Mouse (Mus musculus) testis, adult 2 months (tissue): Measurements from ENCODE around the gene Arid1b. TPM values are rescaled to one million over a fixed set of nuclear protein-coding genes. Genes with fewer than 3 reads are reported as not detected.
"Not testable (repeated sequence)": the region's sequence is repeated elsewhere in the genome, so short reads cannot be mapped to it uniquely, and the experiment has no call there.

ENCODE experiments used
- H3K27ac ChIP-seq: fragments of 200-500 bp; 2 replicates; pipeline ENCODE4 v1.5.1; 2012; ENCODE audit warnings: low read depth, low read length; ENCODE audit not compliant: control insufficient read depth, insufficient read depth
- H3K27me3 ChIP-seq: fragments of 200-500 bp; 2 replicates; pipeline ENCODE4 v1.6.1; 2012; ENCODE audit warnings: mild to moderate bottlenecking, low read length, moderate library complexity; ENCODE audit not compliant: control insufficient read depth, insufficient read depth
- H3K36me3 ChIP-seq: fragments of 200-500 bp; 2 replicates; pipeline ENCODE4 v1.6.1; 2012; ENCODE audit warnings: mild to moderate bottlenecking, low read length; ENCODE audit not compliant: control insufficient read depth, insufficient read depth
- H3K4me1 ChIP-seq: fragments of 200-500 bp; 2 replicates; pipeline ENCODE4 v1.6.1; 2012; ENCODE audit warnings: low read length; ENCODE audit not compliant: control insufficient read depth, insufficient read depth
- H3K4me3 ChIP-seq: fragments of 200-500 bp; 2 replicates; pipeline ENCODE4 v1.5.1; 2012; ENCODE audit warnings: low read depth, mild to moderate bottlenecking, low read length, moderate library complexity, mixed read lengths; ENCODE audit not compliant: control insufficient read depth
- CTCF ChIP-seq: fragments of 200-500 bp; IDR thresholded peaks from 2 replicates; pipeline ENCODE4 v1.5.1; 2012; ENCODE audit warnings: low read depth, mild to moderate bottlenecking, inconsistent platforms, low read length, moderate library complexity; ENCODE audit not compliant: control insufficient read depth, insufficient read depth, insufficient replicate concordance
- POLR2A ChIP-seq: fragments of 200-500 bp; IDR thresholded peaks from 2 replicates; pipeline ENCODE4 v1.6.1; 2012; ENCODE audit warnings: low read depth, mild to moderate bottlenecking, inconsistent platforms, low read length, moderate library complexity; ENCODE audit not compliant: control insufficient read depth
- polyA plus RNA-seq: library from polyadenylated mRNA; depleted of rRNA; stranded (reverse); fragments of >200 nt; gene quantifications from 2 replicates; pipeline ENCODE4 v1.2.3, GENCODE M21; 2012

The Arid1b gene
- polyA plus RNA-seq, 1 experiment: 5.2 TPM

DNA sequence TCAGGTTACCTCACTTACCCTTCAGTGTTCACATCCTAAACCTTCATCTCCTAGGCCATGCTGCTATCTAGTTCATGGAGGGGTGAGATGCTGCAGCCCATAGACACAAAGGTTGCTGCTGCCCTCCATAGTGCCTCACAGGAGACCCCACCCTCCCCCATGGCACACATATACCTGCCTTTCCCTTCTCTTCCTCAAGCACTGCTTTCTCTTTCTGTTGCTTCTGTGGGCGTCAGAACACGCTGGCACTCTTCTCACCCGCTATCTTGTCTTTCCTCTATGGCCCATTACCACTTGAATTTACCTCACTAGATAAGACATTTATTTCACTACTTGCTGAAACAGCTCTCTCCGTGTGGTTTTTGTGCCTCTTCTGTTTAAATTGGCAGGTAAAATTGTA is 113.4 kb downstream of the Arid1b start:
- peaks cover 2% of the 10 kb centered on the region for H3K4me1 ChIP-seq
- no peaks in the 10 kb centered on the region for H3K27me3 ChIP-seq
- H3K4me3 ChIP-seq: no peak overlapping the region
- no peak overlapping the region for H3K27ac ChIP-seq
- H3K36me3 ChIP-seq: no peaks in the 10 kb centered on the region
- no peak for TF ChIP-seq POLR2A
- no peak for TF ChIP-seq CTCF

DNA sequence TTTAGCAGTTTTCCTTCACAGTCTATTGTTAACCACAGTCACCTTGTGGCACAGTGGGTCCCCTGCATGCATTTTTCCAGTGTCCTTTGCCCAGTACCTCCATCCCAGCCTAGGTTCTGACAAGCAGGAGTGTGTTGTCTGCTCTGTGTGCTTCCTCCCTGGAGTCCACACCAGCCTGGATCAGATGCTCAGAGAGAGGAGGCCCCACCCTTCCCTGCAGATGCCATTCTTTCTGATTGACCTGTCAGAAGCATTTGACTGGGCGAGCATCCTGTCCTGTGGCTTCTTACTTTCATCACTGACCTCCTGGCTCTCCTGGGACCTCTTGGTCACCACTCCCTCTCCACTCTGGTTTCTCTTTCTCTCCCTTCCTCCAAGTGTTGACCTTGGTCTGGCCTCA is 113.9 kb downstream of the Arid1b start:
- Histone ChIP-seq H3K4me3 (no peak overlapping the region), H3K27me3 (no peaks in the 10 kb centered on the region), H3K36me3 (no peaks in the 10 kb centered on the region), H3K27ac (no peak overlapping the region), H3K4me1 (peaks cover 2% of the 10 kb centered on the region)
- no peak for TF ChIP-seq POLR2A
- TF ChIP-seq CTCF: no peak

DNA sequence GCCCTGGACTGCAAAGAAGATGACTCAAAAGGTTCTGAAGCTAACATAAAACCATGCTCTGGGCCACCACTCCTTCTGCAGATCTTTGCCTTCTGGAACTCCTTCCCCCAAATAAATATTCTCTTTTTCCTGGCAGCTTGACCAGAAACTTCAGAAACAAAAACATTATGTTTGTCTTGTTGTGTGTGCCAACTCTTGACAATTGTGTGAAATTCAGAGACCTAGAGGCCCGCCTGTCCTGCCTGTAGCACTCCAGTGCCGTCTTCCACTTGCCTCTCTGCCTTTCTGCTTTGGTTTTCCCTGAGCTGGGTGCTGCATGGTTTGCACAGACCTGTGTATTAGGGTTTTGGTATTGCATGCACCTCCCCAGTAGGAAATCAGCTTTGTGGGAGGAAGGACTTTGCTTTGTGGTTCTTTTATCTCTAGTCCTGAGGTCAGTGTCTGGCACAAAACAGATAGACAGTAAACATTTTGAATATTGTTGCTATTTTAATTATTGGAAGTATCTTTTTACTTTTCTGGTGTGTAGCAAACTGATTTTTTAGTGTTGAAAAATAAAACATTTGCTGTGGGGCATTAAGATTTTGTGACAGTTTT is 114.5 kb downstream of the Arid1b start:
- TF ChIP-seq CTCF (no peak), POLR2A (no peak)
- H3K27ac ChIP-seq: no peak overlapping the region
- peaks cover 2% of the 10 kb centered on the region for H3K4me1 ChIP-seq
- H3K4me3 ChIP-seq: no peak overlapping the region
- H3K27me3 ChIP-seq: no peaks in the 10 kb centered on the region
- no peaks in the 10 kb centered on the region for H3K36me3 ChIP-seq

DNA sequence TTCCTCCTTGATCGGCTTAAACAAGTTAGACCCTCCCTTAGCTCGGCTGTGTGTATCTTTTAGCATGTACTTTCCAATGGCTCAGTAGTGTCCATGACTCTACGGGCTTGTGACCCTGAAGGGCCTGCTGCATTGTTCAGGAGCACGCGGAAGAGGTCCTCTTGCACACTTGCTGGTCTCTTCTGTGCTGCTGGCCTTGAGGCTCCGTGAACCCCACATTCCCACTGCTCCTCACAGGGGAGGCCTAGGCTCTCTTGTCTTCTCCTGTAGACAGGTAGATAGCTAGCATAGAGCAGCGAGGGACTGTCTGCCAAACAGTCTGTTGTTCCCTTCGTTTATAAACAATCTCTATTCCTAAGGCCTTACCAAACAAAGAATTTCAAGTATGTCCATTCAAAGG is 115.2 kb downstream of the Arid1b start:
- H3K4me3 ChIP-seq: no peak overlapping the region
- no peak overlapping the region for H3K27ac ChIP-seq
- TF ChIP-seq POLR2A (no peak), CTCF (no peak)
- peaks cover 2% of the 10 kb centered on the region for H3K4me1 ChIP-seq
- no peaks in the 10 kb centered on the region for H3K36me3 ChIP-seq
- no peaks in the 10 kb centered on the region for H3K27me3 ChIP-seq

DNA sequence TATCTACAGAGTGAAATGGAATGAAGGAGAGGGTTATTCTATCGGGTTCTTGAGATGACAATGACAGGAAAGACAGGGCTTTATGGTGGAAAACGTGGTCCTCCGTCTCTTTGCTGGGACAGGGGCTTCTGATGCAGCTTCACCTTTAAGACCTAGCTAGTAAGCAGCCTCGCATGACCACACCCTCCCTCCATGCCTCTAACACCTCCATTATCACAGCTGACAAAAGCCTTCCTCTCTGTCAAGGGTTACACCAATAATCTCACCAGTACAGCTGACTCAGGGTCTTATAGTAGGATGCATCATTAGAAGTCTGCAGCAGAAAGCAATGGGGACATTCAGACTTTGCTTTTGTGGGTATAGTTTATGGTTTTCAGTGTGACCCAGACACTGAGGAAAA is 116.0 kb downstream of the Arid1b start:
- Histone ChIP-seq H3K36me3 (no peaks in the 10 kb centered on the region), H3K4me3 (no peak overlapping the region), H3K27me3 (no peaks in the 10 kb centered on the region), H3K27ac (no peak overlapping the region), H3K4me1 (peaks cover 2% of the 10 kb centered on the region)
- TF ChIP-seq POLR2A (no peak), CTCF (no peak)

DNA sequence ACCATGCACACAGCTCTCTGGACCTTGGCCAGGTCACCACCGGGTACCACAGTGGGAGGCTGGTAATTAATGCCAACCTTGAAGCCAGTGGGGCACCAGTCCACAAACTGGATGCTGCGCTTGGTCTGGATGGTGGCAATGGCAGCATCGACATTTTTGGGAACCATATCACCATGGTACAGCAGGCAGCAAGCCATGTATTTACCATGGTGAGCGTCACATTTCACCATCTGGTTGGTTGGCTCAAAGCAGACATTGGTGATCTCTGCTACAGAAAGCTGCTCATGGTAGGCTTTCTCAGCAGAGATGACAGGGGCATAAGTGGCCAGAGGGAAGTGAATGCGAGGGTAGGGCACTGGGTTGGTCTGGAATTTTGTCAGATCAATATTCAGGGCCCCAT is 116.8 kb downstream of the Arid1b start:
- not testable (repeated sequence) for H3K36me3 ChIP-seq, H3K27ac ChIP-seq, H3K4me3 ChIP-seq, H3K27me3 ChIP-seq, H3K4me1 ChIP-seq

DNA sequence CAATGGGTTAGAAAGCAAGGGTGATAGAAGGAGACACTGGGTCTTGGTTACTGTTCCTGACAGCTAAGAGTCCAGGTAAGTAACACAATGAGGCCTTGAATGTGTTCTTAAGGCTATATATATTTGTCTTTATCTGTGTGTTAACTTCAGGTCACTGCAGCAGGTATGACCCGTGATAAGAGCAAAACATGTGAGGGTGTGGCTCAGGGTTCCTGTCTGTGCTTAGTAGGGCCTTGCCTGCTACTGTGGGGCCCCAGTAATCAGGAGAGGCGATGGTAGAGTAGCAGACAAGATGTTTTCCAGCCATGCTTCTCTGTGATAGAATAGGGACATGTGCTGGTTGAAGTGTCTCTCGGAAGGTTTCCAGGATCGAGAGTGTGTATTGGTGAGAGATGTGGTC is 118.0 kb downstream of the Arid1b start:
- TF ChIP-seq CTCF: no peak
- TF ChIP-seq POLR2A: no peak
- no peak overlapping the region for H3K4me3 ChIP-seq
- no peaks in the 10 kb centered on the region for H3K27me3 ChIP-seq
- no peaks in the 10 kb centered on the region for H3K4me1 ChIP-seq
- no peak overlapping the region for H3K27ac ChIP-seq
- no peaks in the 10 kb centered on the region for H3K36me3 ChIP-seq

DNA sequence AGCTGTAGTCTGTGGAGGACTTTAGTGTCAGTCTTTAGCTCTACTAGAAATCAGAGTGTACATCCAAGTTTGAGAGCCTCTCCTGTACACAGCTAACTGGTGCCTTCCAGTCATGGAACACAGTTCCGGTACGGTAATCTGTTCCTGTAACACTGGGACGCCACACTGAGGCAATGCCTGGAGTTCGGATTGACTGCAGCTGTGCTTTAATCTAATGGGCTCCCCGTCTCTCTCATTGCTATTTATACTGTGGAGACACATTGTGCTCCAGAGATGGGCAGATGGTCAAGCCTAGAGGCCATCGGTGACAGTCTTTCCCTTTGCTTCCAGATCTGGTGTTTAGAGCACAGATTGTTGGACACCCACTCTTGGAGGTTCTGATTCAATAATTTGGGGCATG is 121.8 kb downstream of the Arid1b start:
- no peaks in the 10 kb centered on the region for H3K27me3 ChIP-seq
- H3K4me1 ChIP-seq: no peaks in the 10 kb centered on the region
- TF ChIP-seq POLR2A (no peak), CTCF (no peak)
- H3K27ac ChIP-seq: no peak overlapping the region
- H3K36me3 ChIP-seq: no peaks in the 10 kb centered on the region
- H3K4me3 ChIP-seq: no peak overlapping the region
